Mouse (Mus musculus) cortical plate, adult 2 months (tissue): ENCODE data around the gene Zfp180.

Experiments used
- CTCF ChIP-seq: fragments of 200-500 bp; IDR thresholded peaks from 2 replicates; pipeline ENCODE4 v1.5.1; 2011; ENCODE audit warnings: mild to moderate bottlenecking, control low read depth, low read length; ENCODE audit not compliant: insufficient read depth; ENCODE audit errors: extremely low read depth
- POLR2A ChIP-seq: fragments of 200-500 bp; IDR thresholded peaks from 2 replicates; pipeline ENCODE4 v1.6.1; 2011; ENCODE audit warnings: mild to moderate bottlenecking, low read length, control low read depth; ENCODE audit not compliant: insufficient read depth; ENCODE audit errors: extremely low read depth

- no peak for TF ChIP-seq CTCF
- TF ChIP-seq POLR2A, result no peak
Measured at GRCm38 (mm10) chr7:24113001-24113400, 31.3 kb downstream of the Zfp180 start.
